Comparison of ENCODE assay signal across 22 mouse cellular contexts in the genomic region with DNA sequence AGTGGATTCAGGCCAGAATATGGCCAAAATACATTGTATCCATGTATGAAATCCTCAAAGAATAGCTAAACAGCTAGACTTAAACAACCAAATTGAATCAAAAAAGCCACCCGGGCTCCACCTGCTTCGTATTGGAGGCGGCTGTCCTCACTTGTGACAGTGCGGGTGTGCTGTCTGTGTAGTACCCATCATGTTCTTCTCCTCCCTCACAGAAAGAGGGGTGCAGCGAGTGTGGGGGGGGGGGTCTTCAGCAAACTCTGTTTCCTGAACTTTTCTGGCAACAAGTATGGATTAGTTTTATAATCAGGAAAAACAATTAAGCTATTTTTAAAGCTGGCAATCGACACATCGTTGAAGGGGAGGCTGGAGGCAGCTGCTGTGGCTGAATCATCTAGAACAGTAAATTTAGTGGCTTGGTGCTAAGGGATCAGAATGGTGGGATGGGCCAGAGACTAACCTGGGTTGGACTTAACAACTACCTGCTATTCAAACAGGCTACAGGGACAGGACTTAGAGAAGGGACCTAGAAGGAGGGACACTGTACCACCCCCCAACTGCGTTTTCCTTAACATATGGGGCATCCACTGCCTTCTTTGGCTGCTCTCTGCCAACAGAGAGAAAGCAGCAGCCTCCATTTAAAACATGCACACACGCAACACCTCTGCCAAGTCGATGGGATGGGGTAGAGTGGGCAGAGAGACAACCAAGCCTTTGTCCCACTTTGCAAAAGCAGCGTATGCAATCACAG.
DNase-seq lines count a peak whose midpoint lies in the region; ATAC-seq and TF ChIP-seq lines count a peak whose summit lies in the region.
"Had no signal": no experiment of that assay in that cellular context is flagged by ENCODE, and none has a peak within 500 bp of the region (broad histone marks: within the 10 kb centered on the region; RNA-seq: fewer than 3 reads in every experiment).

No protein-coding gene starts in this region.

- H3K4me2 ChIP-seq in hindbrain, embryonic 12.5 days (replicated peaks): no peak overlapping the region
- no peak overlapping the region for H3K4me2 ChIP-seq in hindbrain, embryonic 16.5 days (ENCODE audit: low read length)
- H3K4me2 ChIP-seq in lung, postnatal 0 days (replicated peaks; ENCODE audit: low read depth, low read length): no peak overlapping the region
- H3K4me2 ChIP-seq: heart, embryonic 15.5 days; hindbrain, embryonic 15.5 days; limb, embryonic 12.5 days; midbrain, embryonic 13.5 days; stomach, embryonic 15.5 days had no signal

- peak; percentile 79 for DNase-seq in layer of hippocampus, adult 9-11 months
- DNase-seq in right cerebral cortex, postnatal 10 days (ENCODE audit: low spot score in 2 of 2): peak; percentile 45 to 57
- no peak for DNase-seq in kidney, adult 8-10 months
- DNase-seq in forebrain, embryonic 10.5 days (ENCODE audit: extremely low spot score, low spot score): no peak
- DNase-seq in lung, postnatal 0 days (ENCODE audit: low spot score): no peak
- DNase-seq: adrenal gland, postnatal 14 days; cerebellum, adult 2 months; kidney, adult 18-20 months; kidney, postnatal 14 days; spleen, adult 18-20 months; thymus, postnatal 25 days had no signal

- TF ChIP-seq EP300 in lung, postnatal 0 days (IDR thresholded peaks at IDR 0.05): no peak

- H3K4me3 ChIP-seq in hindbrain, embryonic 12.5 days: no peak overlapping the region
- H3K4me3 ChIP-seq in hindbrain, embryonic 16.5 days (ENCODE audit: low read length): no peak overlapping the region
- H3K4me3 ChIP-seq in cortical plate, adult 2 months (ENCODE audit: insufficient read depth, low read length): no peak overlapping the region
- H3K4me3 ChIP-seq in forebrain, embryonic 10.5 days: no peak overlapping the region
- H3K4me3 ChIP-seq in lung, postnatal 0 days (ENCODE audit: low read depth, low read length): no peak overlapping the region
- H3K4me3 ChIP-seq: heart, embryonic 15.5 days; hindbrain, embryonic 15.5 days; limb, embryonic 12.5 days; midbrain, embryonic 13.5 days; stomach, embryonic 15.5 days had no signal

- WGBS in hindbrain, embryonic 12.5 days: 73% methylated on average over 11 of the region's 11 CpGs
- WGBS in hindbrain, embryonic 16.5 days: 71% methylated on average over 11 of the region's 11 CpGs
- 83% methylated on average over 11 of the region's 11 CpGs for WGBS in forebrain, embryonic 10.5 days
- WGBS in lung, postnatal 0 days: 68% methylated on average over 11 of the region's 11 CpGs

- no peak for ATAC-seq in hindbrain, embryonic 12.5 days (ENCODE audit: low FRiP score)
- ATAC-seq in hindbrain, embryonic 16.5 days: no peak
- ATAC-seq in lung, postnatal 0 days: no peak
- ATAC-seq: activated CD4-positive, CD25-positive, alpha-beta regulatory T cell, adult 4 months; midbrain, embryonic 13.5 days; Patski had no signal

- no peaks in the 10 kb centered on the region for H3K9me3 ChIP-seq in hindbrain, embryonic 12.5 days (replicated peaks)
- no peaks in the 10 kb centered on the region for H3K9me3 ChIP-seq in hindbrain, embryonic 16.5 days (ENCODE audit: control insufficient read depth, low read length)
- no peaks in the 10 kb centered on the region for H3K9me3 ChIP-seq in forebrain, embryonic 10.5 days
- H3K9me3 ChIP-seq in lung, postnatal 0 days (ENCODE audit: low read length): no peaks in the 10 kb centered on the region
- H3K9me3 ChIP-seq: heart, embryonic 15.5 days; hindbrain, embryonic 15.5 days; limb, embryonic 12.5 days; midbrain, embryonic 13.5 days; stomach, embryonic 15.5 days had no signal

- no peak overlapping the region for H3K9ac ChIP-seq in hindbrain, embryonic 12.5 days
- H3K9ac ChIP-seq in hindbrain, embryonic 16.5 days (ENCODE audit: low read depth, low read length): no peak overlapping the region
- H3K9ac ChIP-seq in lung, postnatal 0 days (replicated peaks; ENCODE audit: low read depth): no peak overlapping the region
- H3K9ac ChIP-seq: heart, embryonic 15.5 days; hindbrain, embryonic 15.5 days; limb, embryonic 12.5 days; liver, embryonic 14.5 days; midbrain, embryonic 13.5 days; stomach, embryonic 15.5 days had no signal

- no peak for TF ChIP-seq POLR2A in cortical plate, adult 2 months (IDR thresholded peaks at IDR 0.05; ENCODE audit: extremely low read depth, insufficient read depth, low read length)

- no peaks in the 10 kb centered on the region for H3K27me3 ChIP-seq in hindbrain, embryonic 12.5 days
- H3K27me3 ChIP-seq in hindbrain, embryonic 16.5 days (replicated peaks; ENCODE audit: control insufficient read depth, insufficient read depth, low read length): no peaks in the 10 kb centered on the region
- no peaks in the 10 kb centered on the region; the same call in 1 of the 2 replicates for H3K27me3 ChIP-seq in forebrain, embryonic 10.5 days (ENCODE audit: poor library complexity, severe bottlenecking)
- H3K27me3 ChIP-seq in lung, postnatal 0 days (replicated peaks; ENCODE audit: insufficient read depth, low read length): no peaks in the 10 kb centered on the region
- H3K27me3 ChIP-seq: heart, embryonic 15.5 days; hindbrain, embryonic 15.5 days; limb, embryonic 12.5 days; midbrain, embryonic 13.5 days; Patski; stomach, embryonic 15.5 days had no signal

- H3K36me3 ChIP-seq in hindbrain, embryonic 12.5 days: no peaks in the 10 kb centered on the region
- no peaks in the 10 kb centered on the region for H3K36me3 ChIP-seq in hindbrain, embryonic 16.5 days (ENCODE audit: control insufficient read depth, insufficient read depth, low read length)
- H3K36me3 ChIP-seq in forebrain, embryonic 10.5 days (replicated peaks): no peaks in the 10 kb centered on the region
- H3K36me3 ChIP-seq in lung, postnatal 0 days (ENCODE audit: insufficient read depth, low read length): no peaks in the 10 kb centered on the region
- H3K36me3 ChIP-seq: heart, embryonic 15.5 days; hindbrain, embryonic 15.5 days; limb, embryonic 12.5 days; midbrain, embryonic 13.5 days; stomach, embryonic 15.5 days had no signal

- peaks cover 10% of the 10 kb centered on the region for H3K4me1 ChIP-seq in hindbrain, embryonic 12.5 days
- peaks cover 8% of the 10 kb centered on the region for H3K4me1 ChIP-seq in hindbrain, embryonic 16.5 days (ENCODE audit: control insufficient read depth, insufficient read depth, low read depth, low read length)
- peaks cover 7% of the 10 kb centered on the region for H3K4me1 ChIP-seq in cortical plate, adult 2 months (ENCODE audit: control insufficient read depth, insufficient read depth, low read length)
- H3K4me1 ChIP-seq in forebrain, embryonic 10.5 days: peaks cover 24% of the 10 kb centered on the region
- no peaks in the 10 kb centered on the region for H3K4me1 ChIP-seq in lung, postnatal 0 days (ENCODE audit: insufficient read depth, low read depth, low read length)

- peak overlapping the region; percentile 41; the same call in 1 of the 2 replicates for H3K27ac ChIP-seq in hindbrain, embryonic 12.5 days
- no peak overlapping the region for H3K27ac ChIP-seq in hindbrain, embryonic 16.5 days (ENCODE audit: low read depth, low read length)
- peak overlapping the region; percentile 54; the same call in 1 of the 2 replicates for H3K27ac ChIP-seq in cortical plate, adult 2 months (ENCODE audit: insufficient read depth, low read length)
- no peak overlapping the region for H3K27ac ChIP-seq in forebrain, embryonic 10.5 days
- no peak overlapping the region for H3K27ac ChIP-seq in lung, postnatal 0 days (ENCODE audit: low read length)
- H3K27ac ChIP-seq: heart, embryonic 15.5 days; hindbrain, embryonic 15.5 days; limb, embryonic 12.5 days; liver, embryonic 14.5 days; midbrain, embryonic 13.5 days; stomach, embryonic 15.5 days had no signal

- TF ChIP-seq CTCF in cortical plate, adult 2 months (IDR thresholded peaks at IDR 0.05; ENCODE audit: extremely low read depth, insufficient read depth, low read length): no peak
- no peak for TF ChIP-seq CTCF in lung, postnatal 0 days (IDR thresholded peaks at IDR 0.05)

Comparison
In these comparisons a context has a peak if more than half of its experiments do, and no peak if none do; other contexts are left out.
1. H3K27ac ChIP-seq: peak in hindbrain, embryonic 12.5 days (single experiment) and cortical plate, adult 2 months (single experiment); none in hindbrain, embryonic 16.5 days (single experiment), forebrain, embryonic 10.5 days (single experiment) and lung, postnatal 0 days (single experiment).
2. DNase-seq: peak in layer of hippocampus, adult 9-11 months (single experiment) and right cerebral cortex, postnatal 10 days (2 of 2); none in kidney, adult 8-10 months (0 of 2), forebrain, embryonic 10.5 days (single experiment) and lung, postnatal 0 days (single experiment).